Mouse (Mus musculus) adrenal gland (tissue): ENCODE measurements around the gene Sulf2.

Experiments
- intact Hi-C: fragments of 180-260 bp; cut with DNase I; formaldehyde crosslinking; loops from one replicate; pipeline ENCODE4 v1.15.1; 2025

Gene Sulf2

GRCm38 (mm10) chr2:166151510-166152473, 3.7 kb downstream of the Sulf2 start:
- intact Hi-C loops = loop anchor here (5.0 kb wide), 2 partner anchors 44 to 411 kb away; no protein-coding TSS in a partner anchor

- intact Hi-C loops = loop anchor here (5.0 kb wide), 2 partner anchors 43 to 412 kb away; no protein-coding TSS in a partner anchor
These were observed 4.9 kb downstream of the Sulf2 start for GRCm38 (mm10) chr2:166150584-166150983.

- intact Hi-C loops = no loop called here
These were observed 6.0 kb downstream of the Sulf2 start for GRCm38 (mm10) chr2:166149482-166149881.

GRCm38 (mm10) chr2:166148672-166149332, 6.7 kb downstream of the Sulf2 start:
- intact Hi-C loops = no loop called here

- intact Hi-C loops = no loop called here
These were observed 7.4 kb downstream of the Sulf2 start for GRCm38 (mm10) chr2:166147930-166148651.

- intact Hi-C loops = no loop called here
These were observed 9.0 kb downstream of the Sulf2 start for GRCm38 (mm10) chr2:166146446-166146845.

- intact Hi-C loops = no loop called here
These were observed 10.4 kb downstream of the Sulf2 start for GRCm38 (mm10) chr2:166145031-166145430.

GRCm38 (mm10) chr2:166143871-166144270, 11.6 kb downstream of the Sulf2 start:
- intact Hi-C loops = no loop called here

GRCm38 (mm10) chr2:166142561-166143112, 12.8 kb downstream of the Sulf2 start:
- intact Hi-C loops = no loop called here

- intact Hi-C loops = no loop called here
These were observed 13.6 kb downstream of the Sulf2 start for GRCm38 (mm10) chr2:166141910-166142309.

- intact Hi-C loops = no loop called here
These were observed 14.4 kb downstream of the Sulf2 start for GRCm38 (mm10) chr2:166141039-166141438.

GRCm38 (mm10) chr2:166140427-166140826, 15.0 kb downstream of the Sulf2 start:
- intact Hi-C loops = no loop called here

- intact Hi-C loops = no loop called here
These were observed 17.2 kb downstream of the Sulf2 start for GRCm38 (mm10) chr2:166138308-166138707.

- intact Hi-C loops = no loop called here
These were observed 18.0 kb downstream of the Sulf2 start for GRCm38 (mm10) chr2:166137467-166137866.

- intact Hi-C loops = no loop called here
These were observed 19.6 kb downstream of the Sulf2 start for GRCm38 (mm10) chr2:166135711-166136485.

- intact Hi-C loops = no loop called here
These were observed 26.7 kb downstream of the Sulf2 start for GRCm38 (mm10) chr2:166128756-166129155.

- intact Hi-C loops = no loop called here
These were observed 27.4 kb downstream of the Sulf2 start for GRCm38 (mm10) chr2:166128032-166128431.

- intact Hi-C loops = no loop called here
These were observed 29.1 kb downstream of the Sulf2 start for GRCm38 (mm10) chr2:166126343-166126742.

- intact Hi-C loops = no loop called here
These were observed 29.8 kb downstream of the Sulf2 start for GRCm38 (mm10) chr2:166125492-166126252.

- intact Hi-C loops = no loop called here
These were observed 30.4 kb downstream of the Sulf2 start for GRCm38 (mm10) chr2:166125033-166125432.
